15 mouse cellular contexts compared by ENCODE assay signal in the genomic region with DNA sequence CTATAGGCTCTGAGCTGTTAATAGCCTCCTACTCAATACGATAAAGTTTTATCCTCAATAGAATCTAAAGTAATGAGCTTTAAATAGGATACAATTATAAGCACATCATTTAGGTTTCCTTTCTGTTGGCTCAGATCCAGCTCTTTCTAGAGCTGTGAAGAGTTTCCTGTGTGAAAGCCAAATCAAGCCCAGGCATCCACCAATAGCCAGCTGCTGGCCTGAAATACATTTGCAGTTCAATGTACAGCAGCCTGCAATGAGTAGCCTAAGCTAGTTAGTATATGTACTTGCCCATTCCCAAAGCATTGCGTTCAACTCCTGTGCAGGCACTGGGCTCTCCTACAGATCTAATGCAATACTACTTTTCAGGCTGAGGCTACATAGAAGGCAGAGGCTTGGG.
DNase-seq lines count a peak whose midpoint lies in the region; ATAC-seq and TF ChIP-seq lines count a peak whose summit lies in the region.
"Had no signal": no experiment of that assay in that cellular context is flagged by ENCODE, and none has a peak within 500 bp of the region (broad histone marks: within the 10 kb centered on the region; RNA-seq: fewer than 3 reads in every experiment).

No protein-coding gene starts in this region.

- H3K9me3 ChIP-seq in forebrain, embryonic 14.5 days (replicated peaks; ENCODE audit: control insufficient read depth, low read length), result no peaks in the 10 kb centered on the region
- no peaks in the 10 kb centered on the region for H3K9me3 ChIP-seq in forebrain, embryonic 12.5 days
- no peaks in the 10 kb centered on the region for H3K9me3 ChIP-seq in hindbrain, embryonic 14.5 days (ENCODE audit: control insufficient read depth, low read length)
- H3K9me3 ChIP-seq in hindbrain, embryonic 13.5 days, result no peaks in the 10 kb centered on the region
- H3K9me3 ChIP-seq in lung, postnatal 0 days (ENCODE audit: low read length), result no peaks in the 10 kb centered on the region
- H3K9me3 ChIP-seq: hindbrain, embryonic 10.5 days; limb, embryonic 13.5 days; neural tube, embryonic 13.5 days had no signal

- H3K4me3 ChIP-seq in forebrain, embryonic 14.5 days (ENCODE audit: low read depth, low read length), result no peak overlapping the region
- no peak overlapping the region for H3K4me3 ChIP-seq in forebrain, embryonic 12.5 days (replicated peaks)
- H3K4me3 ChIP-seq in hindbrain, embryonic 14.5 days (replicated peaks; ENCODE audit: low read length), result no peak overlapping the region
- H3K4me3 ChIP-seq in hindbrain, embryonic 13.5 days, result no peak overlapping the region
- H3K4me3 ChIP-seq in lung, postnatal 0 days (ENCODE audit: low read depth, low read length), result no peak overlapping the region
- H3K4me3 ChIP-seq: hindbrain, embryonic 10.5 days; limb, embryonic 13.5 days; neural tube, embryonic 13.5 days had no signal

- no peak overlapping the region for H3K4me2 ChIP-seq in forebrain, embryonic 14.5 days (ENCODE audit: low read length)
- no peak overlapping the region for H3K4me2 ChIP-seq in forebrain, embryonic 12.5 days
- no peak overlapping the region for H3K4me2 ChIP-seq in hindbrain, embryonic 14.5 days (replicated peaks)
- H3K4me2 ChIP-seq in hindbrain, embryonic 13.5 days, result no peak overlapping the region
- no peak overlapping the region for H3K4me2 ChIP-seq in lung, postnatal 0 days (replicated peaks; ENCODE audit: low read depth, low read length)
- H3K4me2 ChIP-seq: limb, embryonic 13.5 days; neural tube, embryonic 13.5 days had no signal

- no peaks in the 10 kb centered on the region for H3K36me3 ChIP-seq in forebrain, embryonic 14.5 days (ENCODE audit: control insufficient read depth, insufficient read depth, low read length)
- no peaks in the 10 kb centered on the region for H3K36me3 ChIP-seq in forebrain, embryonic 12.5 days (replicated peaks)
- H3K36me3 ChIP-seq in hindbrain, embryonic 14.5 days (replicated peaks; ENCODE audit: control insufficient read depth, insufficient read depth), result no peaks in the 10 kb centered on the region
- H3K36me3 ChIP-seq in hindbrain, embryonic 13.5 days, result no peaks in the 10 kb centered on the region
- H3K36me3 ChIP-seq in lung, postnatal 0 days (ENCODE audit: insufficient read depth, low read length), result no peaks in the 10 kb centered on the region; the same call in 1 of the 2 replicates
- H3K36me3 ChIP-seq: hindbrain, embryonic 10.5 days; limb, embryonic 13.5 days; neural tube, embryonic 13.5 days had no signal

- no peak overlapping the region for H3K9ac ChIP-seq in forebrain, embryonic 14.5 days (ENCODE audit: low read length)
- H3K9ac ChIP-seq in forebrain, embryonic 12.5 days, result no peak overlapping the region
- no peak overlapping the region for H3K9ac ChIP-seq in hindbrain, embryonic 14.5 days
- H3K9ac ChIP-seq in hindbrain, embryonic 13.5 days, result no peak overlapping the region
- no peak overlapping the region for H3K9ac ChIP-seq in lung, postnatal 0 days (replicated peaks; ENCODE audit: low read depth)
- H3K9ac ChIP-seq: limb, embryonic 13.5 days; neural tube, embryonic 13.5 days had no signal

- WGBS in forebrain, embryonic 14.5 days, result 29% methylated on average over 2 of the region's 2 CpGs
- WGBS in forebrain, embryonic 12.5 days, result 67% methylated on average over 2 of the region's 2 CpGs
- 76% methylated on average over 2 of the region's 2 CpGs for WGBS in hindbrain, embryonic 14.5 days
- WGBS in hindbrain, embryonic 13.5 days, result 80% methylated on average over 2 of the region's 2 CpGs
- 35% methylated on average over 2 of the region's 2 CpGs for WGBS in lung, postnatal 0 days

- no peak for TF ChIP-seq CTCF in lung, postnatal 0 days (IDR thresholded peaks at IDR 0.05)

- peak; percentile 54; the same call in 1 of the 2 replicates for ATAC-seq in forebrain, embryonic 14.5 days
- ATAC-seq in forebrain, embryonic 12.5 days (ENCODE audit: low FRiP score), result no peak; the same call in 1 of the 2 replicates
- no peak for ATAC-seq in hindbrain, embryonic 14.5 days (ENCODE audit: low FRiP score)
- no peak for ATAC-seq in hindbrain, embryonic 13.5 days (ENCODE audit: low FRiP score)
- no peak for ATAC-seq in lung, postnatal 0 days

- H3K4me1 ChIP-seq in forebrain, embryonic 14.5 days (ENCODE audit: control insufficient read depth, insufficient read depth, low read length), result peaks cover 4% of the 10 kb centered on the region; the same call in 1 of the 2 replicates
- peaks cover 2% of the 10 kb centered on the region; the same call in 1 of the 2 replicates for H3K4me1 ChIP-seq in forebrain, embryonic 12.5 days
- no peaks in the 10 kb centered on the region for H3K4me1 ChIP-seq in hindbrain, embryonic 14.5 days (replicated peaks; ENCODE audit: control insufficient read depth, insufficient read depth, low read length)
- H3K4me1 ChIP-seq in hindbrain, embryonic 13.5 days (replicated peaks), result no peaks in the 10 kb centered on the region
- no peaks in the 10 kb centered on the region for H3K4me1 ChIP-seq in lung, postnatal 0 days (ENCODE audit: insufficient read depth, low read depth, low read length)
- H3K4me1 ChIP-seq: hindbrain, embryonic 10.5 days had no signal

- no peak for TF ChIP-seq EP300 in lung, postnatal 0 days (IDR thresholded peaks at IDR 0.05)

- no peaks in the 10 kb centered on the region for H3K27me3 ChIP-seq in forebrain, embryonic 14.5 days (replicated peaks; ENCODE audit: control insufficient read depth, insufficient read depth, low read length)
- H3K27me3 ChIP-seq in forebrain, embryonic 12.5 days, result no peaks in the 10 kb centered on the region
- no peaks in the 10 kb centered on the region for H3K27me3 ChIP-seq in hindbrain, embryonic 14.5 days (ENCODE audit: control insufficient read depth, insufficient read depth, low read length)
- H3K27me3 ChIP-seq in hindbrain, embryonic 13.5 days, result no peaks in the 10 kb centered on the region
- H3K27me3 ChIP-seq in lung, postnatal 0 days (replicated peaks; ENCODE audit: insufficient read depth, low read length), result no peaks in the 10 kb centered on the region
- H3K27me3 ChIP-seq: limb, embryonic 13.5 days; neural tube, embryonic 13.5 days had no signal

- peak; percentile 74 for DNase-seq in forebrain, embryonic 14.5 days (ENCODE audit: low spot score)
- DNase-seq in hindbrain, embryonic 14.5 days (ENCODE audit: low spot score), result peak; percentile 50
- peak; percentile 46 for DNase-seq in lung, postnatal 0 days (ENCODE audit: low spot score)
- DNase-seq in lung, postnatal 25 days (ENCODE audit: low spot score), result no peak
- DNase-seq in NIH3T3 (ENCODE audit: low read depth), result peak; percentile 7
- no peak for DNase-seq in embryo, embryonic 9.5 days (ENCODE audit: extremely low spot score)
- DNase-seq: adrenal gland, postnatal 10 days; kidney, adult 18-20 months; kidney, postnatal 4 days; lung, adult 2 months had no signal

- no peak overlapping the region for H3K27ac ChIP-seq in forebrain, embryonic 14.5 days (ENCODE audit: low read depth, low read length)
- H3K27ac ChIP-seq in forebrain, embryonic 12.5 days, result no peak overlapping the region
- no peak overlapping the region for H3K27ac ChIP-seq in hindbrain, embryonic 14.5 days
- no peak overlapping the region for H3K27ac ChIP-seq in hindbrain, embryonic 13.5 days
- H3K27ac ChIP-seq in lung, postnatal 0 days (ENCODE audit: low read length), result no peak overlapping the region
- H3K27ac ChIP-seq: hindbrain, embryonic 10.5 days; limb, embryonic 13.5 days; neural tube, embryonic 13.5 days had no signal

Comparison
In these comparisons a context has a peak if more than half of its experiments do, and no peak if none do; other contexts are left out.
1. DNase-seq: peak in forebrain, embryonic 14.5 days (single experiment), hindbrain, embryonic 14.5 days (single experiment), lung, postnatal 0 days (single experiment) and NIH3T3 (single experiment); none in lung, postnatal 25 days (single experiment) and embryo, embryonic 9.5 days (single experiment).